Mouse (Mus musculus): ENCODE data around the gene Gm7029.

DNA sequence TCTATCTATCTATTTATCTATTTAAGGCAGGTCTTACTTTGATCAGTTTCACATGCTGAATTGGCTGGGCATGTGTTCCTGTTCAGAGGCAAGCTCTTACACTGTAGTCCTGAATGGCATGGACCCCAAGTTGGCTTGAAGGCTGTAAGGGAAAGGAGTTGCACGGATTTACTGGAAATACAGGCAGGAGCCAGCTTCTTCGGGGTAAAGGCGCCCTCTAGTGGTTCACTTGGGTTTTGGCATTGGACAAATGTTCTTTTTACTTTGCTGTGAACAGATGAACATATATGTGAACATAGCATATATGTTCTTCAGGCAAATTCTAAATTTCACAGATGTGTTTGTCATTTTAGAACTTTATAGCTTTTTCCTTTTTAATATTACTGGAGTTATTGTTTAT is 46.8 kb upstream of the Gm7029 start:
- 0 out of 2 replicates have a peak, but pooled peaks have one; percentile 41 for TF ChIP-seq CTCF (IDR thresholded peaks at IDR 0.05; ENCODE audit: borderline replicate concordance, insufficient read depth, low read length)
- TF ChIP-seq POLR2A (IDR thresholded peaks at IDR 0.05; ENCODE audit: low read depth, low read length): no peak
